Mouse (Mus musculus): Measurements from ENCODE around the gene Smarcd3.

Gene Smarcd3

DNA sequence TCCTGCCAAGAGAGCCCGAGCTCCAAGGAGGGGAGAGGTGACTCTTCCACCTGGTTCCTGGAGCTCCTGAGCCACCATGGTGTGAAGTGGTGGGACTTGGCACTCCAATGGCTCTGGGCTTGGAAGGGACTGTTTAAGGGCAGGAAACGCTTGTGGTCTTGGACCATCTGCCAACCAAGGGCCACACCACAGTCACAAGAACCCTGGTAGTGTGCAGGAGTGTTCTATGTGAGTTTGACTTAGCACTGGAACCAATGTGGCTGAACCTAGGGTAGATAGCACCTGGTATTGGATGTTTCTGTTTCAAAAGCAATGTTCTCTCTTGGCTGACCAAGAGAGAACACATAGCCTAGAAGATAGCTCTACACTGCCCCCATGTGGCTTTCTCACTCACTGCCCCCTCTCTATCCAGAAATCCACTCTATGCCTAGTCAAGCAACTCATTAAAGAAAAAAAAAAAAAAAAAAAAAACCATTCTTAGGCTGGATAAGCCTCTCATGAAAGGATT is 26.9 kb downstream of the Smarcd3 start:
- peak; percentile 81 to 89 for DNase-seq (ENCODE audit: low spot score in 2 of 2)

DNA sequence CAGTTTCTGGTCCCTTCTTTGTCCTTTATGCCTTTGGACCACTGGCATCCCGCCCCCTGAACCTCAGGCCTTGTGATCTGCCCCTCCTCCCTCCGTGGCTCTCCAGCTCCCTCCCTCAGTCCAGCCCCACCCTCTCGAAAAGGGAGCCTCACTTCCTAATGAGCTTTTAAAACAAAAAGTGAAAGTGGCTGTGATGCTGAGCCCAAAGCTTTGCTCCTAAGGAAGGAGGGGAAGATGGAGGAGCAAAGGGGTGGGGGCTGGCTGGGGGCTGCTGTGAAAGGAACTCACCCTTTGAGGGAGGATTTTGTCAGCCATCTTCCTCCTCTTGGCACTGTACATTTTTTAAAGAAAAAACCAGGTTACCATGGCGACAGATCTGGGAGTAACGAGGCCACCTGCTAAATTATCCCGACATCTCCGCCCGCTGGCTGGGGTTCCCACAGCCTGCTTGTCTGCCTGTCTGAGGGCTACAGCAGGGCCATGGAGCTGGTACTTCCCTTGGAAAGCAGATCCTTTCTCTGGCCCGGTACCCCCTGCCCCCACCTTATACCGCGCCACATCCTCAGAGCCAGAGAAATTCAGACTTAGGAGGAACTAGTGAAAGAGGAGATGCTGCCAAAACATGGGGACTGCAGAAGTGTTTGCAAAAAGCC is 27.6 kb downstream of the Smarcd3 start:
- peak; percentile 76 for DNase-seq (ENCODE audit: low spot score in 2 of 2)

DNA sequence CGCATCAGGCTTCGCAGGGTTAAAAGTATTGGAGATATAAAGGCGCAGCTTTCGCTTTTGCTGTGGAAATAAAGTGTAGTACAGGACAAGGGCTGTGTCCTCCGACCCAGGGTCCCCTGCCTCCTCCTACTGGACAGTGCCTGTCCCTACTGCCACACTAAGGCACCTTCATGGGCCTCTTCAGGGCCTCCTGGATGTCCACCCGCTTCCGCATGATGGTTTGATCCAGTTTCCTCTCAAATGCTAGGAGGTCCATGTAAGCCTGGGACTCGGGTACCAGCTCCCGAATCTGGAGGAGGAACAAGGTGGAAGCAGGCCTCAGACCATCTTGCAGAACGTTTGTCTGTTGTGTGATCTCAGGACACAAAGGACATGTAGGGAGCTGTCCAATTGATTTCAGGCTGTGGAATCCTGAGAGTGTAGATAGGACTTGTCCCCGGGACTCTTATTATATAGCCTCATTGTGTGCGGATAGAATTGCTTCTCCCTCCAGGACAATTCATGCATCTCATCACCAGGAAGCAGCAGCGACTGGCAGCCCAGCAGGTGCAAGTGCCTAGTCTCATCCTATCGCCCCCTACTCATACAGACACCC is 28.3 kb downstream of the Smarcd3 start:
- DNase-seq (ENCODE audit: low spot score in 2 of 2), result no peak

DNA sequence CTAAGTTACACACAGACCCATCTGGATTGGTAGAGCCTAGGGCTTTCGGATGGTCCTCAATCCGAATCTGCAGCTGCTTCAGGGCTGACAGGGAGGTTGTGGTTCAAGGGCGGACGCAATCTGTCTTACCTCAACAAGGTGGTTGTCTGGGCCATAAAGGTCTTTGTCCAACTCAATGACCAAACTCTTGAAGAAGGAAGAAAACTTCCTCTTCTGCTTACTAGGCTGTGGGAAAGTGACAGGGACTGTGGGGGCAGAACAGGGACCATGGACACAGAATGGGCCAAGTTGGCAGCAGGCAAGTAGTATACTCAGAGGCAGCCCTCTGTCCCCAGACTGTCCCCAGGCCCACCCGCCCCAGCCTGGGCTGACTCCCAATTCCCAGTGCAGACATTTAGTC is 28.9 kb downstream of the Smarcd3 start:
- no peak for DNase-seq (ENCODE audit: low spot score in 2 of 2)

DNA sequence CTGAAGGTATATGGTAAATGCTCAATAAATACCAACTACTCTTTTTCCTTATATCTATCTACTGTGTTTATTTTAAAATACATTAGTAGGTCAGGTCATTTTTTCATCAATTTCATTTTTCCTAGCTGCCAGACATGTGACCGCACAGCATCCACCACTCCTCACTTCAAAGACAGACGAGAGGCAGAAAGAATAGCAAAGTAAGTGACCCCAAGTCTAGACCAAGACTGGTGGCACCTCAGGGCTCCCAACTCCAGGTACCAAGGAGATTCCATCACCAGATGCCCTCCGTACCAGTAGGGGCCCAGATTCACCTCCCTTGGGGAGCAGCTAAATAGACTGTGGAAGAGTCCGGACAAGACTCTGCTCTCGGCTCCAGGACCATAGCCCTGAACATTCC is 29.9 kb downstream of the Smarcd3 start:
- no peak for DNase-seq (ENCODE audit: low spot score in 2 of 2)

DNA sequence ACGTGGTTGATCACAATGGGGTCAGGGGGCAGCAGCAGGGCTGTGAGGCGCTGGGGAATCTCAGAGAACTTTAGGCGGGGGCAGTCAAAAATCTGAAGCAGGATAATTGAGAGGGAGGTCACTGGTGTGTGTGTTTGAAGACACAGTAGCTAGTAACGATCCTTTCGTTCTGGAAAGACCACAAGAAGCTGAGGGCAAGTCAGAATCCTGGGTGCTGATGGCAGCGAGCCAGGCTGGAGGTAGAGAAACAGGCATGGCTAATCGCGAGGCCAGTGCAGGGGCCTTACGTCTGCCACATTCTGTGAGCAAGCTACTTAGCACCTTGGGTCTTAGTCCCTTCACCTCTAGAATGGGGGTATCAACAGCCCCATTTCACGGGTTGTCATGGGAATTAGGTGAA is 30.3 kb downstream of the Smarcd3 start:
- no peak for DNase-seq (ENCODE audit: low spot score in 2 of 2)

DNA sequence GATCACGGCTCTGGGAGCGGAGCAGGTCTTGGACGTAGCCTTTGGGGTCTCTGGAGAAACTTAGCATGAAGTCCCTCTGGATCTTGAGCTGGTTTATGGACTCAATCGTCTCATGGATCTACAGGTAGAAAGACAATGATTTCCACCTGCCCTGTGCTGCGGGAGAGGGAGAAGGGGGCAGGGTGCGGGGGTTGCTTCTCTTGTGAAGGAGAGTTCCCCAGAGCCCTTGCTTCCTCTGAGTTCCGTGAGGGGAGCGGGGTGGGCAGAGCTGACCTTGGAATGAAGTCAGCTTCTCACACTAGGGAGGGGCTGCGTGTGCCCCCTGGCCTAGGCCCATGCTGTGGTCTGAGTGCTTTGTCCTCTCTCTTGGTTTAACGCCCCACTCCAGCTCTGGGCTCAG is 31.0 kb downstream of the Smarcd3 start:
- no peak for DNase-seq (ENCODE audit: low spot score in 2 of 2)

DNA sequence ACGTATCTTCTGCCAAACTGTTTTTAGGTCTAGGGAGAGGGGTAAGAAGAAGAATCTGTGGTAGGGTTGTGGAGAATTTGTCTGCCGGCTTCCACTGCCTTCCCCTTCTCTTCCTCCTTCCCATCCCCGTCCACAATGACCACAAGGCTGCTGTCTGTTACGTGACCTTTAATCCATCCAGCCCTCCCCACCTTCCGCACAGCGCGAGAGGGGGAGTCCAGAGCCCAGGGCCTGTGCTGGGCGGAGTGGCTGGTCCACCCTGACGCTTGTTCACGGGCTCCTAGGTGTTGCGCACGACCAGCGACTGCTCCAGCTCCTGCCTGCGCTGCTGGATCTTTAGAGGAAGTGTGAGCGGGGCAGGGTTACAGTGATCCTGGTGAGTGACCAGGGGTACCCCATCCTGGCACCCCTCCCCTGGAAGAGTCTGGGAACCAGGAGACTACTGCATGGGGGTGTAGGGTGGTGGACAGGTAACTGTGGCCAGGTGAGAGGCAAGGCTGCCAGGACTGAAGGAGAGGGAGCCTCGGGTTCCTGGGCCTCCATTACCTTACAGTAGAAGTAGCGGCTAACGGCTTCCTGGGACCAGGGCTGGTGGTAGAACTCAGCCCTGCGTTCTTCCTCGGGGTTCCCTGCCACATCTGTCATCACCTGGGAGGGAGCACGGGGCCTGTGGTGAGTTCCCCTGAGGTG is 31.6 kb downstream of the Smarcd3 start:
- DNase-seq (ENCODE audit: low spot score in 2 of 2), result no peak

DNA sequence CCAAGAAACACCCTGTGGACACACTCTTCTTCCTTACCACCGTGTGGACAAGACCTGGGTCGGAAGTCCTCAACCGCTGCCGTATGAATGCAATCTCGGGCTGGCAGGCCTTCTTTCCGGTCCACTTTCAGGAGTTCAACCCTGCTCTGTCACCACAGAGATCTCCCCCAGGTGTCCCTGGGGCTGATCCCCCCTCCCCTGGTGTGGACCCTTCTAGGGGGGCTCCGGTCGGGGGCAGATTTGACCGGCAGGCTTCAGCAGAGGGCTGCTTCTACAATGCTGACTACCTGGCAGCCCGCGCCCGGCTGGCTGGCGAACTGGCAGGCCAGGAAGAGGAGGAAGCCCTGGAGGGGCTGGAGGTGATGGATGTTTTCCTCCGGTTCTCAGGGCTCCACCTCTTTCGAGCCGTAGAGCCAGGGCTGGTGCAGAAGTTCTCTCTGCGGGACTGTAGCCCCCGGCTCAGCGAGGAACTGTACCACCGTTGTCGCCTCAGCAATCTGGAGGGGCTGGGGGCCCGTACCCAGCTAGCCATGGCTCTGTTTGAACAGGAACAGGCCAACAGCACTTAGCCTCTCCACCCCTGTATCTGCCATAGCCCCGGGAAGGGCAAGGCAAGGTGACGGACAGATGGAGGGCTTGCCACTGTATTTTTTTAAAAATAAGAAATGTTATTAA is 32.3 kb downstream of the Smarcd3 start:
- DNase-seq (ENCODE audit: low spot score in 2 of 2), result no peak

DNA sequence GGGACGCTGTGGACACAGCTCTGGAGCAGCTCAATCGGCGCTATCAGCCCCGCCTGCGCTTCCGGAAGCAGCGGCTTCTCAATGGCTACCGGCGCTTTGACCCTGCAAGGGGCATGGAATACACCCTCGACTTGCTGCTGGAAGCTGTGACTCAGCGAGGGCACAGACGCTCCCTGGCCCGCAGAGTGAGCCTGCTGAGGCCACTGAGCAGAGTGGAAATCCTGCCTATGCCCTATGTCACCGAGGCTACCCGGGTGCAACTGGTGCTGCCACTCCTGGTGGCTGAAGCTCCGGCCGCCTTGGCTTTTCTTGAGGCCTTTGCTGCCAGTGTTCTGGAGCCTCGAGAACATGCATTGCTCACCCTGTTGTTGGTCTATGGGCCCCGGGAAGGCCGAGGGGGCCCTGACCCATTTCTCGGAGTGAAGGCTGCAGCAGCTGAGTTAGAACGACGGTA is 32.9 kb downstream of the Smarcd3 start:
- DNase-seq (ENCODE audit: low spot score in 2 of 2), result no peak

DNA sequence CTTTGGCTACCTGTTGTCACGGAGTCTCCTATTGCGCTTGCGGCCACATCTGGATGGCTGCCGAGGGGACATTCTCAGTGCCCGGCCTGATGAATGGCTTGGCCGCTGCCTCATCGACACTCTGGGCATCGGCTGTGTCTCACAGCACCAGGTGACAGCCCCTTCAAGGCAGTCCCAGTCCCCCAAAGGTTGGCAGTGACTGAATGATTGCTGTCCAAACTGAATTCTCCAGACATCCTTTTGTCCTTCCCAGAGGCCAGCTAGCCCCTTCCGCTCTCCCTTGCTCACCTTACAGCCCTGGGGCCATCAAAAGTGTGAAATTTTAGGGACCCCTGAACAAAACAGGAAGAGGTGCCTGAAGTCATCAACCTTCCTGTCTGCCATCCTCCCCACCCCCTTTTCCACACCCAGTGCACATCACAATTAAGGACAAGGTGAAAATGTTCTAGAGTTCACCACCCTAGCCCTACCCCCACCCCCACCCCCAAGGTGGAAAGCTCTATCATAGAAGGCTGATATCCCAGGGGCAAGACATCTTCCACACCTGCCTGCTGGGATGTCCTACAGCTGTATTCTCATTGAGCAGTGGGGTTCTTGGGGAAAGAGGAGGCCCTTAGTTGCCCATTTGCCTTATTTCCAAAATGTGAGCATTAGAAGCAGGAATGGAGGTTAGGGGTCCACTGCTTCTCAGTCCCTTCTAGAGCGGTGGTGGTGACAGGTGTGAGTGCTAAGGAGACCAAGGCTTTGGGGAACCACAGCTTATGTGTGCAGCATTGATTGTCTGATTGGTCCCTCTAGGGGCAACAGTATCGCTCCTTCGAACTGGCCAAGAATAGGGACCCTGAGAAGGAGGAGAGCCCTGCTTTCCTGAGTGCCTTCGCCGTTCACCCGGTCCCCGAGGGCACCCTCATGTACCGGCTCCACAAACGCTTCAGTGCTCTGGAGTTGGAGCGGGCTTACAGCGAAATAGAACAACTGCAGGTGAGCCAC is 34.4 kb downstream of the Smarcd3 start:
- no peak for DNase-seq (ENCODE audit: low spot score in 2 of 2)

DNA sequence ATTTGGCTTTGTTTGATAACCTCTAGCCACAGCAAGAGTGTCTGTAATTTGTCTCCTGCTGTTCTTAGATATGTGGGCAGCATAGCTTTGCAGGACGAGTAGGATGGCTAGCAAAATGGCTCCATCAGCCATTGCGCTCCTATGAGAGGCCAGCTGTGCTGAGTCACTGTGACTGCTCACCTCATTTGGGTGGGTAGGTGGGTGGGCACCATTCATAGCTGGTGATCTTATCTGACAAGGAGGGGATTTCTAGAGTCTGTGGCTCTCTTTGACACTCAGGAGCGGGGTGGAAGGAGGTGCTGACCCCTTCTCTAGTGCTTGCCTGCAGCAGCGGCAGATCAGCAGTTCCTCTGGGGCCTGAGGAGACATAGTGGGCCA is 37.0 kb downstream of the Smarcd3 start:
- DNase-seq (ENCODE audit: low spot score in 2 of 2), result peak in 1 of 2 experiments; percentile 68

DNA sequence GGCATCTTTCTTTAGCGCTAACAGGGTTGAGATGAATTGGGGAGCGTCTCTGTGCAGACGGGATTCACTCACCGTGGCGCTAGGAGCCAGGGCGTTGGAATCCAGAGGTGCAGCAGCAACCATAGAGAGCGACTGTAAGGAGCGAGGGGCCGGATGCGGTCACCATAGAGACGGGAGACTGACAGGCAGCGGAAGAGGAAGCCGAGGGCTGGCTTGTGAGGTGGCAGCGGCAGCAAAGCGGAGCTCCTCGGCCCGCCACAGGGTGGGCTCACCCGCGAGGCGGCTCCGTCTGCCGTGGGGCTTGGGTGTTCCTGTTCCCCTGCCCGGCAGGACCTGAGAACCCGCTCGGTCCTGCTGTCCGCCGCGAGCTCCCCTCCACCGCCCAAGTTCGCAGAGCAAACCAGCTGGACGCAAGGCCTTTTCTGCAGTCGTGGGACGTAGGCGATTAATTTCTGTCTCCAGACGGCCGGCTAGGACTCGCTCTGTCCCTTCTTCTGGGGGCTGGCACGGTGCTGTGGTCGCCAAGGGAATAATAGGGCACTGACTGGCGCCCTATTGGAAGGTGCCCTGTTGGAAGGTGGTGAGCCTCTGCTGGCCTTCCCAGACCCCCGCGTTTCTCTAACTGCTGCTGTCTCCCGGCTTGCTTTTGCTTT is 37.5 kb downstream of the Smarcd3 start, which contains the start of gene Chpf2:
Gene Chpf2 (plus strand): TSS at position 195 of the 653 bp plus-strand sequence.
- peak; percentile 80 to 81 for DNase-seq (ENCODE audit: low spot score in 2 of 2)

DNA sequence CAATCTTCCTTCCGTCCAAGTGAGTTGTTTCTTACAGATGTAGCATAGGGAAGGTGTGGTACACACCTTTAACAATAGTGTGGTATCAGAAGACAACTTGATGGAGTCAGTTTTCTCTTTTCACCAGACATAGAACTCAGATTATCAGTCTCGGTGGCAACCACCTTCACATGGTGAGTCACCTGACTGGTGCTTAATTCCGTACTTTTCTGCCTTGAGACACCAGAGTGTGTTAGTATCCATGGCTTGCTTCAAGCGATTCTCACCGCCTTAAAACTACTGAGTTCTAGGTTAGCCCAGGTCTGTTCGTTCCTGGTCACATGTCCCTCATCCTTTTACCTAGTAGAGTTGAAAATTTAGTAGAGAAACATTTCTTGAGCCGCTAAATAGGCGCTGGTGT is 38.1 kb downstream of the Smarcd3 start:
- no peak for DNase-seq (ENCODE audit: low spot score in 2 of 2)

DNA sequence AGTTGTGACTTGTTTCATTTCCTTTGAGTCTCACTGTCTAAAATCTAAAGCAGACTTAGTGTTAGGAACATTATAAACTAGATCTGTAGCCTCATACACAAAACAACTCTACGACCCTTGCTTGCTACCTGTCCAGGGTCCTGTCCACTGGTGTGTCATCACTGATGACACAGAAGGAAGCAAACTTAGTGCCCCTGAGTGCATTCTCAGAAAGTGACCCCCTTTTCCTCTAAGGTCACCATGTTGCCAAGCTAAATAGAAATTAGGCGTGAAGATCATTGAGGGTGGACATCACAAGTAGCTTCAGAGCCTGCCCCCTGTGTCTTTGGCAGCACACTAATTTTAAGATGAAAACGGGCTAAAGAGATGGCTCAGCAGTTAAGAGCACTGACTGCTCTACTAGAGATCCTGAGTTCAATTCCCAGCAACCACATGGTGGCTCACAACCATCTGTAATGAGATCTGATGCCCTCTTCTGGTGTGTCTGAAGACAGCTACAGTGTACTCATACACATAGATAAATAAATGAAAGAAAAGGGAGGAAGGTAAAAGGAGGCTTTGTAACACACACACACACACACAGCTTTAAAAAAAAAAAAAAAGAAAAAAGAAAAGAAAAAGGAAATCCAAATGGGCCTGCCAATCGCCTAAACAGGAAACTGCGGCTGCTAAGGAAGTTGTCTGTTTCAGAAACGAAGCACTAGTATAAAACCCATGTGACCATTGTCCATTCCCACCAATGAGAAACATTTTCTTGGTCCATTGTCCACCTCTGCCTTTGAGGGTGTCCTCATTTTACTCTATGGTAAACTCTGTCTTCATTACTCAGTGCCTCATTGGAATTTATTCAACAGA is 45.9 kb downstream of the Smarcd3 start:
- DNase-seq (ENCODE audit: low spot score in 2 of 2), result no peak

DNA sequence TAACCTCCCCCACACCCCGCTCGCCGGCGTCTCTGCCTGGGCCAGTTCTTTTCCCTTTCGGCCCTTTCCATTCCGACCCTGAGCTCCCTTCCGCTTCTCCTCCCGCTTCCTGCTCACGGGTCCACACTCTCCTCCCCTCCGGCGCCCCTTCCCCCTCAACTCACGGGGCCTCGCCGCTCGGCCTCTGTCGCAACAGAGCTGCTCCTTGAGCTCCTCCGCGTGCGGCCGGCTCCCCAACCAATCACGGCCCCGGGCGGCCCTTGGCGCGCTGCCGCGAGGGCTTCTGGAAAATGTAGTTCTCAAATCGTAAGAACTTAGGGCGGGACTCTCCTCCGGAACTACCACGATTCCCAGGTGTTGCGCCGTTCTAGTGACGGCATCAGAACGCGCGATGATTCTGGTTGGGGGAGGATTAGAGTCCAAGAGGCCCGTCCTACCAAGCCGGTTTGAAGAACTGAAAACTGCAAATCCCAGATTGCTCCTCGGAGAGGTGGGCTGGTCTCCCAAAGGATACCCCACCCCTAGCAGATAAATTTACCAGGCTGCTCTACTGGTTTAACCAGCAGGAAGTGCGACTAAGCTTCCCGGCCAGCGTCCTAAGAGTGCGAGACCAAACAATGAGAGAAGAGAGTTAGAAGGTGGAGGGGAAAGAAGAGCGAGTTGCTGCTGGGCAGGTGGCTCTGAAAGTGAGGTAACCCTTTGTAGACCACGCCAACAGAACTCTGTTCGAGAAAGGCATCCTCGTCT is 46.9 kb downstream of the Smarcd3 start, which contains the start of gene Abcf2:
Gene Abcf2 (minus strand): TSS at position 285 of the 747 bp plus-strand sequence.
- peak; percentile 100 for DNase-seq (ENCODE audit: low spot score in 2 of 2)

DNA sequence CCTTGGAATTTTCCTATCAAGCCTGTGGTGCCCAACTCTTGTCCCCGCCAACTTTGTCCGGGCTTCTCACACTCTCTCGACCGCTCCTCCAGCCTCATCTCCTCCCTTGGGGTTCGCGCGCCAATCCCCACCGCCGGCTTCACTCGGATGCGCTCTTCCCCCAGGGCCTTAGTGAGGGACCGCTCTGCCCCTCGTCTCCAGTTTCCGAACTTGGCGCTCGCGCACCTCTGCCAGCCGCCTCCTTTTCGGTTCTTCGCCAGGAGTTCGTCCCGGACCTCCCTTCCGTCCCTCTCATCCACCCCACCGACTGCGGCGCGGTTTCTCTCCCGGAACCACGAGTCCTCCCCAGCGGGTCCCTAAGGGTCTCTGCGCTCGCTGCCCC is 47.4 kb downstream of the Smarcd3 start:
- DNase-seq (ENCODE audit: low spot score in 2 of 2), result no peak

DNA sequence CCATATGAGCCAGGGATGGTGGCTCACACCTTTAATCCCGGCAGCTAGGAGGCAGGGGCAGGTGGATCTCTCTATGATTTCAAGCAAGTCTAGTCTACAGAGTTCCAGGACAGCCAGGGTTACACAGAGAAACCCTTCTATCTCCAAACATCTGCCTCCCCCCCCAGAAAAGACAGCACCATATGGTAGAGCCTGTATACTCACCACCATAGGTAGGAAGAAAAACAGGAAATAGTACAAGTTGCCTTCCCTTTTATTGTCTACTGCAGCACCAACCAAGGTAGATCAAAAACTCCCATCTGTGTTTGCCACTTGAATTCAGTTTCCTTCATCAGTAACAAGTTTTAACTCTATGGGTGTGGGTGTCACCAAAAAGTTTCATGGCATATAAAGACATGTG is 48.3 kb downstream of the Smarcd3 start:
- DNase-seq (ENCODE audit: low spot score in 2 of 2), result no peak

DNA sequence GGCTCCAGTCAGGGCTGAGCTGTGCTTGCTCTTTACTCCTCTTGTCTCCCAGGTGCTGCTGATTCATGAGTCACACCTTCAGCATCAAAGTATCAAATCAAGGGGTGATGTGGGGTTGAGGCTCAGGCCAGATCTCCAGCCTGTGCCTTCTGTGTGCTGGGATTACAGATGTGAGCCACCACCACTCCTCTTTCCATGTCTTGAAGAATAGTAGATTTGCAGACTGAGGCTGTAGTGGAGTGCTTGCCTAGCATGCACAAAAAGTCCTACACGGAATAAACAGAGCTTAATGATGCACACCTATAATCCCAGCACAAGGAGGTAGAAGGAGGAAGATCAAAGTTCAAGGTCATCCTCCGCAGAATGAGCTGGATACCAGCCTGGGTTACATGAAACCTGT is 67.5 kb downstream of the Smarcd3 start, which contains the start of gene 4931409K22Rik:
Gene 4931409K22Rik (minus strand): TSS at position 101 of the 400 bp plus-strand sequence.
- DNase-seq (ENCODE audit: low spot score in 2 of 2), result no peak
